7 mouse cellular contexts compared by ENCODE assay signal in genomic region chr2:168904188-168904587, GRCm38 (mm10). TPM values are rescaled to one million over a fixed set of nuclear protein-coding genes. Genes with fewer than 3 reads are reported as not detected.
A peak's percentile ranks its signal among the peaks of the same experiment; 100 is the strongest.
DNase-seq lines count a peak whose midpoint lies in the region; ATAC-seq and TF ChIP-seq lines count a peak whose summit lies in the region.

No protein-coding gene starts in this region.

- H3K27me3 ChIP-seq in heart, embryonic 15.5 days: peaks cover 16% of the 10 kb centered on the region
- H3K27me3 ChIP-seq in liver, adult 2 months (ENCODE audit: control insufficient read depth, insufficient read depth, low read length): no peaks in the 10 kb centered on the region
- H3K27me3 ChIP-seq in neural tube, embryonic 11.5 days (ENCODE audit: control insufficient read depth, insufficient read depth, low read length): no peaks in the 10 kb centered on the region

- H3K4me2 ChIP-seq in heart, embryonic 15.5 days: no peak overlapping the region
- H3K4me2 ChIP-seq in neural tube, embryonic 11.5 days (ENCODE audit: low read depth): no peak overlapping the region

- peak; percentile 63; the same call in 1 of the 2 replicates for ATAC-seq in heart, embryonic 15.5 days (replicated peaks; ENCODE audit: insufficient number of reproducible peaks, insufficient read depth, low FRiP score, low read depth)
- ATAC-seq in neural tube, embryonic 11.5 days (ENCODE audit: insufficient read depth, low FRiP score, low TSS enrichment): no peak

- DNase-seq in ovary, postnatal 36 days (ENCODE audit: low spot score): peak; percentile 41
- no peak for DNase-seq in ovary, adult 18-20 months (ENCODE audit: low spot score)
- DNase-seq in NIH3T3 (ENCODE audit: low read depth): peak; percentile 83
- peak; percentile 28 for DNase-seq in cerebellum, adult 8-10 months
- DNase-seq in liver, adult 2 months (ENCODE audit: extremely low read depth, low read depth, low spot score): peak; percentile 14
- peak; percentile 80 for DNase-seq in neural tube, embryonic 11.5 days (ENCODE audit: low spot score)

- no peak overlapping the region for H3K27ac ChIP-seq in heart, embryonic 15.5 days
- H3K27ac ChIP-seq in liver, adult 2 months (replicated peaks; ENCODE audit: insufficient read depth, low read depth, low read length): no peak overlapping the region
- no peak overlapping the region for H3K27ac ChIP-seq in neural tube, embryonic 11.5 days (ENCODE audit: low read depth, low read length)

- H3K4me3 ChIP-seq in heart, embryonic 15.5 days: no peak overlapping the region
- H3K4me3 ChIP-seq in liver, adult 2 months (ENCODE audit: insufficient read depth, low read depth, low read length): no peak overlapping the region
- H3K4me3 ChIP-seq in neural tube, embryonic 11.5 days (ENCODE audit: low read depth, low read length): no peak overlapping the region

- H3K79me2 ChIP-seq in liver, adult 2 months (ENCODE audit: control insufficient read depth, insufficient read depth, low read length): no peaks in the 10 kb centered on the region

- no peaks in the 10 kb centered on the region for H3K9me3 ChIP-seq in heart, embryonic 15.5 days (replicated peaks)
- H3K9me3 ChIP-seq in neural tube, embryonic 11.5 days (ENCODE audit: control insufficient read depth, low read length): no peaks in the 10 kb centered on the region

- WGBS in heart, embryonic 15.5 days: 15% methylated on average over 9 of the region's 9 CpGs
- WGBS in liver, adult 2 months: 13% methylated on average over 9 of the region's 9 CpGs
- 19% methylated on average over 9 of the region's 9 CpGs for WGBS in neural tube, embryonic 11.5 days

- H3K4me1 ChIP-seq in heart, embryonic 15.5 days (replicated peaks): no peaks in the 10 kb centered on the region
- H3K4me1 ChIP-seq in liver, adult 2 months (ENCODE audit: control insufficient read depth, insufficient read depth, low read length): no peaks in the 10 kb centered on the region
- 0 out of 2 replicates have a peak, but pooled peaks cover 4% of the 10 kb centered on the region for H3K4me1 ChIP-seq in neural tube, embryonic 11.5 days (ENCODE audit: control insufficient read depth, insufficient read depth, low read length)

- H3K36me3 ChIP-seq in heart, embryonic 15.5 days: no peaks in the 10 kb centered on the region; the same call in 1 of the 2 replicates
- H3K36me3 ChIP-seq in liver, adult 2 months (ENCODE audit: control insufficient read depth, insufficient read depth, low read length): 0 out of 2 replicates have a peak, but pooled peaks cover 1% of the 10 kb centered on the region
- H3K36me3 ChIP-seq in neural tube, embryonic 11.5 days (ENCODE audit: control insufficient read depth, insufficient read depth, low read length): no peaks in the 10 kb centered on the region

- TF ChIP-seq POLR2A in liver, adult 2 months (IDR thresholded peaks at IDR 0.05; ENCODE audit: extremely low read depth, insufficient read depth, low read length): no peak

- peak; percentile 92 for TF ChIP-seq CTCF in liver, adult 2 months (IDR thresholded peaks at IDR 0.05; ENCODE audit: low read depth, low read length)

- H3K9ac ChIP-seq in heart, embryonic 15.5 days: no peak overlapping the region
- no peak overlapping the region for H3K9ac ChIP-seq in liver, adult 2 months (ENCODE audit: low read depth, low read length)
- no peak overlapping the region for H3K9ac ChIP-seq in neural tube, embryonic 11.5 days (ENCODE audit: low read length)

RNA-seq across cellular contexts. Expression of gene Zfp64, which starts 51.2 kb away (rescaled TPM):
- 13.2 and 17.5 TPM in 2 replicates for polyA plus RNA-seq in heart, embryonic 15.5 days (2015; fragmentation: Nextera tagmentation; extraction: Ambion mirVana)
- total RNA-seq in liver, adult 2 months (2014; rRNA removed): 5.6 and 7.2 TPM in 2 replicates
- polyA plus RNA-seq in liver, adult 2 months (2012; rRNA removed): 13.5 and 14.3 TPM in 2 replicates
- 30.6 and 35.1 TPM in 2 replicates for polyA plus RNA-seq in neural tube, embryonic 11.5 days (2014; fragmentation: Nextera tagmentation; extraction: Ambion mirVana)
